Mouse (Mus musculus) embryonic stem cell, embryonic (primary cell): ENCODE results near the gene Lrsam1.

Source experiments
- CTCF ChIA-PET, 4 experiments: fragments of 300-600 bp in 2 of 4; fragments of 350-600 bp in 2 of 4; sonication (Branson Sonifier 250); formaldehyde crosslinking; loops; one replicate each; lab custom pipeline; 2022; ENCODE audit warnings: inconsistent platforms in 2 of 4; lab: Charles Lee
- POLR2A ChIA-PET, 4 experiments: fragments of 300-600 bp in 2 of 4; fragments of 350-600 bp in 2 of 4; sonication (Branson Sonifier 250); formaldehyde crosslinking; loops; one replicate each; lab custom pipeline; 2022; ENCODE audit warnings: antibody characterized with exemption in 4 of 4, inconsistent platforms in 1 of 4; lab: Charles Lee

Gene Lrsam1

DNA sequence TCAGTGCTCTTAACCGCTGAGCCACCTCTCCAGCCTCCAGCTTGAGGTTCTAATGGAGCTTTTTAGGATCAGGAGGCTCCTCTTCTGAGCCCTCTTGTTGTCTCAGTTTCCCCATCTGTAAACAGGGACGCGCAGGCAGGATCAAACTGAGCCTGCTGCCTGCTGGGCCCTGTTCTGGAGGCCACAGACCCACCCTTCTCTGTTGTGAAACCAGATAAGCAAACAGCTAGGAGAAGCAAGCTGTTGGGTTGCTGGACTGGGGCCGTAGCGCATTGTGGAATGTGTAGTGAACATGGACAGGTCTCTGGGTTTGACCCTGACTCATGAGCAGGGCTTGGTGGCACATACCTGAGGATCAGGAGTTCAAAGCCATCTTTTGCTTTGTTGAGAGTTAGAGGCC is 56.8 kb downstream of the Lrsam1 start:
- ChIA-PET POLR2A (interaction anchor here in 3 of 4 experiments (1.1 to 3.4 kb wide), 9 partner anchors 8 to 58 kb away, joined by 3 to 11 read pairs (median 4); partner anchors contain the start of genes Lrsam1 (in 2 of the 3) and Rpl12 (in 2 of the 3)), CTCF (interaction anchor here in 2 of 4 experiments (0.6 to 1.5 kb wide), 3 partner anchors 24 to 195 kb away, joined by 3 to 4 read pairs (median 3); no protein-coding TSS in a partner anchor)

DNA sequence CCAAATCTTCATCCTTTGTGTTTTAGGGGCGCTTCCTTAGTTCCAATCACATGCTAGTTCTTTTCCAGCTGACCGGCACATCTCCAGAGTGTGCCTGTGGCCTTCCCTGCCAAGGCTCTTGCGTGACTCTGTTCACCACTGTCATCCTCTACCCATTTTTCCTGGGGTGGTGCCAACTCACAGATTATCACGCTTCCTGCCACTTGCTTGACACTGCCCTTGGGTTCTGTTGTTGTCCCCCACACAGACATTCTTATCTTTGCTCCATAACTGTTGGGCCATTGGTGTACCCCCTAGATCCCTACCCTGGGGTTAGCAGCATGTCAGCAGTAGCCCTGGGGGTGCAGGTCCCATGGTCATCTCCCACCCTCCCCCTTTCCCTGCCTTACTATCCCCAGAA is 57.9 kb downstream of the Lrsam1 start:
- POLR2A ChIA-PET, result interaction anchor here in 1 of 4 experiments (1.4 to 3.4 kb wide), 2 partner anchors 25 to 58 kb away, joined by 7 to 11 read pairs; partner anchors contain the start of genes Lrsam1 and Rpl12
- CTCF ChIA-PET, result no interaction called here

DNA sequence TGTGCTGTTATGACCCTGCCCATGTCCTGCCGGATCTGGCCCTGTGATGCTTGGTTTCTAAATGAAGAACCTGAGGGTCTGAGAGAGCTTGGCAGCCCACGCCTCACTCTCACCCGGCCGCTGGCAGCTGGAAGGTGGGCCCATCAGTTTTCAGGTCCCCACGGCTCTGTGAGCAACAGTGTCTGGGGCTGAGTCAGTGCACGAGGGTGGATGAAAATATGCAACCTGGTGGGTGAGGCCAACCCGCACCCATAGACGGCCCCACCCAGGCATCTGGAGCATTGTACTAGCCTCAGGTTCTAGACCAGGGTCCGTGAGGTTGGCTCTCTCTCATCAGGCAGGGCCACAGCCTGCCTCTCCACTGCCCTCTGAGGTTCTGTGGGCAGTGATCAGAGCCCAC is 59.3 kb downstream of the Lrsam1 start:
- POLR2A ChIA-PET, result interaction anchor here in 3 of 4 experiments (0.7 to 10.2 kb wide), 7 partner anchors 19 to 410 kb away, joined by 3 to 81 read pairs (median 4); no protein-coding TSS in a partner anchor
- CTCF ChIA-PET, result interaction anchor here in 1 of 4 experiments (0.7 to 1.4 kb wide), 5 partner anchors 10 to 55 kb away, joined by 3 to 6 read pairs (median 4); partner anchors contain the start of gene Stxbp1

DNA sequence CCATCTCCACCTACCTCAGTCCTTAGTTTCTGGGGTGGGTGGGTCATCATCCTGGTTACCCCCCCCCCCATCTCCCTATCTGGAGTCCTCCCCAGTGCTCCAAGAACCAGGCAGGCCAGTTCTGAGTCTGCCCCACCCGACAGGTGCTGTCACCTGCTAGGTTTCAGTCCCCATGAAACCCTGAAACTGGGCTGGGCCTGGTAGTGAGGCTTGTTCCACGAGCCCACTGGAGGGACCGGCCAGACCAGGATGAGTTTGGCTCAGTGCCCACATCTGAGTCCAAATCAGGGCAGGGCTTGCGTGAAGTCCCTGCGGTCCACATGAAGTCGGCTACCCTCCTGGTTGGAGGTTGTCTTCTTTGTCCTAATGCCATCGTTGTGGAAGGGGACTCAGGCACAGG is 62.4 kb downstream of the Lrsam1 start:
- CTCF ChIA-PET, result interaction anchor here in 2 of 4 experiments (2.4 to 3.9 kb wide), 3 partner anchors 10 to 29 kb away, joined by 10 to 27 read pairs (median 13); no protein-coding TSS in a partner anchor
- POLR2A ChIA-PET, result interaction anchor here in 2 of 4 experiments (1.0 to 10.2 kb wide), 4 partner anchors 10 to 83 kb away, joined by 3 to 81 read pairs (median 5); partner anchors contain the start of gene Slc2a8 (in 1 of the 2)

DNA sequence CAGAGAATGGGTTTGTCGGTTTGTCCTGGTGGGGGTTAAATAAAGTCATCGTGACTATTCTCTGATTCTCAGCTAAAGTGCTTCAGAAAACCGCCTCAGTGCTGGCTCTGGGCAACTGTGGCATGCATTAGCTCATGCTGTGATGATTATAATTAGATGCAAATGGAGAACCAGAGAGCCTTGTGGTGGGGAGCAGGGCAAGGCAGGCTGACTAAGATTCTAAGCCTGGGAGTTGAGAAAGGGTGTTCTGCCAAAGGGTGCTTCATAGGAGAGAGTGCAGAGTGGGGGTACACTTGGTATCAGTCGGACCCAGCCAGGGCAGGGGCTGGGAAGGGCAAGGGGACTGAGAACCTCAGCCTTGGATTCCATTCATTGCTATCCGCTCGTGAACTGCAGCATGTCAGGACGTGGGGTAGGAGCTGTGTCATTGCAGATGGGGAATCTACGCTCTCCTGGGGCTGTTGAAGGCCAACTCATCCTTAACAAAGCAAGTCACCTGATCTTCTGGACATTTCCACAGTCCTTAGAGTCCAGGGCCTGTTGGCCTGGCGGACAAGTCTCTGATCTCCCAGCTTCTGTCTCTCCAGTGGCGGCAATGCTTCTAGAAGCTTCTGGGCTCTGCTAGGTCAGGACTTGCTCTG is 64.8 kb downstream of the Lrsam1 start:
- POLR2A ChIA-PET, result interaction anchor here (0.7 to 10.2 kb wide), 29 partner anchors 9 to 584 kb away, joined by 3 to 81 read pairs (median 5); partner anchors contain the start of genes Lrsam1 (in 2 of the 4), Rpl12 (in 2 of the 4) and Fam129b (in 1 of the 4)

DNA sequence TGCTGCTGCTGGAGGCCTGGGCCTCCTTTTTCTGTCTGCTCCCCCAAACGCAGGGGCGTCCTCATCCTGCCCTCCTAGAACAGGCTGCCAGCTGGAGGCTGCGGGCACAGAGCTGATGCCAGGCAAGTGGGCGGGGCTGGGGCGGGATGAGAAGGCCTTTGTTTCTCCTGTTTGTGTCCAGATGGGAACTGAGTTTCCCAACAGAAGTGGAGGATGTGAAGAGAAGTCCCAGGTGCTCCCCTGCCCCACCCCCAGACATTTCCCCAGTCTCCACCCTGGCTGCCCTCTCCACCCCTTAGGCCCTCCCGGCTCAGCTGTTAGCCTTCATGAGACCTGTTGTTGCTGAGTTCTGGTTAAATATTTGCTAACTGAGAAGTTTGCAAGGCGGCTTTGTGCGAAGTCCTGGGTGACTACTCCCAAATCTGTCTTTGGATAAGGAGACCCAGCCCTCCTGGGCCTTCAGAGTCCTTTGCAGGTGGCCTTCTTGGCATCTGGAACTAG is 65.8 kb downstream of the Lrsam1 start:
- ChIA-PET CTCF (interaction anchor here in 3 of 4 experiments (0.6 to 4.0 kb wide), 15 partner anchors 13 to 998 kb away, joined by 3 to 41 read pairs (median 7); no protein-coding TSS in a partner anchor), POLR2A (interaction anchor here in 3 of 4 experiments (0.6 to 10.2 kb wide), 14 partner anchors 11 to 67 kb away, joined by 3 to 81 read pairs (median 4); partner anchors contain the start of genes Lrsam1 (in 1 of the 3) and Rpl12 (in 1 of the 3))

More for the DNA sequence above, 64.8 kb downstream of the Lrsam1 start:
- CTCF ChIA-PET, result interaction anchor here (0.7 to 4.0 kb wide), 22 partner anchors 10 to 997 kb away, joined by 3 to 41 read pairs (median 6); partner anchors contain the start of gene Tor2a (in 1 of the 4)

DNA sequence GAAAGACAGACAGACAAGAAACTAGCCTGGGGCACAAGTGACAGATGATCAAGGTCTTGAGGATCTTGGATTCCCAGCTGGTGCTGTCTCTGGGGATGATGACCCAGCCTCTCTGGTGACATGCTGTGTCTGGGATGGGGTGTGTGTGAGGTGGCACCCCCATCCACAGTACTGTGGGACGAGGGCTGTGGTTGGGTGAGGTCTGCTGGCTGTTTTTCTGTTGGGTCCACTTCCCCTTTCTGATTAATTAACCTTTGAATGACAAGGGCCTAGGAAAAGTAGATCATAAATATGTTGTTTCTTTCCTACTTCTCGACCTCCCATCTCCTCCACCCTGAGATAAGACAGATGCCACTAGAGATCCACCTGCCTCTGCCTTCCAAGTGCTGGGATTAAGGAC is 67.3 kb downstream of the Lrsam1 start:
- POLR2A ChIA-PET, result interaction anchor here in 1 of 4 experiments (1.0 to 10.2 kb wide), 3 partner anchors 10 to 34 kb away, joined by 4 to 81 read pairs (median 4); no protein-coding TSS in a partner anchor
- CTCF ChIA-PET, result interaction anchor here in 1 of 4 experiments (1.2 to 1.4 kb wide), 2 partner anchors 18 to 34 kb away, joined by 3 to 4 read pairs; no protein-coding TSS in a partner anchor

DNA sequence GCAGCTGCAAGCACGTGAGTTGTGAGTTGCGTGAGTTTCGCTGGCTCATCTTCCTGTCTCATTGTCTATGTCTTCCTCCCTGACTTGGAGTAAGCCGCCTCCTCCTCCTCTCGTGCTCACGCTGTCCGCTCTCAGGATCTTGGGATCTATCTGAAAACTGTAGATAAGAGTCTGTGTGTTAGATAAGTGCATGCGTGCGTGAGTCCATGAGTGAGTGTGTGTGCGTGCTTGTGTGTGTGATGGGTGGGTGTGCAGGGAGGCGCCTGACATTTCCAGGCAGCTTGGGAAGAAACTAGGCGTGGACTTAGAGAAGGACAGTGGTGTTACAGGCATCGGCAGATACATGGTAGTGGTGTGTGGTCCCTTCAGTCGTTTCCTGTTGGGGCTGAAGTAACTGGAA is 68.9 kb downstream of the Lrsam1 start:
- ChIA-PET CTCF (interaction anchor here in 1 of 4 experiments (1.8 kb wide), 1 partner anchor 36 kb away, joined by 7 read pairs; no protein-coding TSS in a partner anchor), POLR2A (interaction anchor here in 3 of 4 experiments (0.7 to 1.8 kb wide), 5 partner anchors 9 to 70 kb away, joined by 3 to 5 read pairs (median 4); partner anchors contain the start of genes Lrsam1 (in 1 of the 3) and Rpl12 (in 1 of the 3))

DNA sequence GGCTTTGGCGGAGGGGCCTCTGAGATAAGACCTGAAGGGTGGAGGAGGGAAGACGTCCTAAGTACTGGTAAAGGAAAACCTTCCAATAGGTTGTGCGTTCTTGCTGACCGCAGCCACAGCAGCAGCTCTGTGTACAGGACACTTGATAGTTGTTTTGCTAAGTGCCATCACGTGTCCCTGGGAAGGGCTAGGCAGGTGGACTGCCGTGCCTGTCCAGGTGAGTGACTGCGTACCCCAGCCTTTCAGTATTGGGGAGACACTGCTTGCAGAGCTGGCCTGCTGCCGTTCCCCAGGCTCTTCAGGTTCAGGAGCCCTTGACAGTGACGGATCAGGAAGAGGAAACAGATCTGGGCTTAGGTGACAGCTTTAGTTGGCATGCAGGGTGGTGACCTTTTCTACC is 70.1 kb downstream of the Lrsam1 start:
- ChIA-PET POLR2A (interaction anchor here in 3 of 4 experiments (0.7 to 1.9 kb wide), 14 partner anchors 9 to 71 kb away, joined by 3 to 7 read pairs (median 4); partner anchors contain the start of genes Lrsam1 (in 2 of the 3) and Rpl12 (in 2 of the 3)), CTCF (interaction anchor here in 3 of 4 experiments (0.6 to 2.0 kb wide), 6 partner anchors 21 to 290 kb away, joined by 3 to 9 read pairs (median 4); no protein-coding TSS in a partner anchor)

DNA sequence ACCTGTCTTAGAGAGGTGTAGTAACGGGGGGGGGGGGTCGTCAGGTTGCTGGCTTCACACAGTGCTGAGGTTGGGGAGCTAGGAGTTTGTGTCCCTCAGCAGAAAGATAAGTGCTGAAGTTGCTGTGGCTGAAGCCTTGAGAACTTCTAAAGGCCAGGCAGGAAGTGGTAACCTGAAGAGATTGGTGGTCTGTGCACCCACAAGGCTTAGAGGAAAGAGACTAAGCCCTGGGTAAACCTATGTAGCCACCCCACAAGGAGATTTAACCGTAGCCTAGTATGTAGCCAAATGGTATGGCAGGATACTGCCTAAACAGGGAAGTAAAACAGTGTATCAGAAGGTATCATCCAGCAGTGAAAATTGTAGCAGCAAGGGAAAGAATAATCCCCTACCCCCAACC is 71.1 kb downstream of the Lrsam1 start:
- POLR2A ChIA-PET, result interaction anchor here in 3 of 4 experiments (1.0 to 1.9 kb wide), 6 partner anchors 9 to 38 kb away, joined by 3 to 5 read pairs (median 4); no protein-coding TSS in a partner anchor
- CTCF ChIA-PET, result interaction anchor here (0.6 to 2.0 kb wide), 7 partner anchors 22 to 77 kb away, joined by 3 to 9 read pairs (median 4); no protein-coding TSS in a partner anchor

DNA sequence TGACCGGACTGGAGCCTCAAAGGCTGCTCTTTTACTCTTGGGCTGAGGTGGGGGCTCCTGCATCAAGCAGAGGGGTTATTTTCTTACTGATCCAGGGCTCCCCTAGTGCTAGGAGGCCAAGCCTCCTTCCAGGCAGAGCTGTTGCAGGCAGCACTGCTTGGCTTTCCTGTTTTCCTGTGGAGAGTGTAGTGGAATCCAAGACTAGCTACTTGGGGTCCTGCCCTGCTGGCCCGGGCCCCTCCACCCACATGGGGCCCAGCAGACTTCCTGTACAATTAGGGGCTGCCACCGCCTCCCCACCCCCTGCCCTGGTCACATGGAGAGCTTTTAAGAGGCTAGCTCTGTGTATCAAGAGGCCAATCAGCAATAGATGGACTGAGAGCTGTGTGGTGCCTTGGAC is 72.9 kb downstream of the Lrsam1 start:
- ChIA-PET CTCF (interaction anchor here in 3 of 4 experiments (0.5 to 1.6 kb wide), 7 partner anchors 23 to 216 kb away, joined by 3 to 8 read pairs (median 4); no protein-coding TSS in a partner anchor), POLR2A (interaction anchor here in 3 of 4 experiments (1.0 to 11.5 kb wide), 4 partner anchors 10 to 40 kb away, joined by 3 to 81 read pairs (median 4); no protein-coding TSS in a partner anchor)

DNA sequence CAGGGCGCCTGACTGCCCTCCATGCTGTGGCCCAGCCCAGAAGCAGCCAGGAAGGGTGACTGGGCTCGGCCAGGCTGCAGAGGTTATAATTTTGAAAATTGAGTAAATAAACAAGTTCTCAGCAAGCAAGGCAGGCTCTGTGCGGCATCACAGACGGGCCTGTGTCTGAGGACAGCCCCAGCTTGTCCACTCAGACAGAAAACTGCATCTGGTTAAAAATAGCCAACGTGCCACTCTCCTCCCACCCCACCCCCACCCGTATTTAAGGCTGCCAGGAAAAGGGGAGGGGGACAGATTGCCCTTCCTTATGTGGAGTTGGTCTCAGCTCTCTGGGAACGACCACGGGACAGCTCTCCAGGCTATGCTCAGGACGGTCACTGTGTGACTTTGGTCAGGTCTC is 73.4 kb downstream of the Lrsam1 start:
- ChIA-PET POLR2A (interaction anchor here in 2 of 4 experiments (0.6 to 11.5 kb wide), 3 partner anchors 10 to 581 kb away, joined by 3 to 81 read pairs (median 3); no protein-coding TSS in a partner anchor), CTCF (interaction anchor here in 1 of 4 experiments (0.7 to 1.6 kb wide), 4 partner anchors 24 to 40 kb away, joined by 3 to 8 read pairs (median 4); no protein-coding TSS in a partner anchor)

DNA sequence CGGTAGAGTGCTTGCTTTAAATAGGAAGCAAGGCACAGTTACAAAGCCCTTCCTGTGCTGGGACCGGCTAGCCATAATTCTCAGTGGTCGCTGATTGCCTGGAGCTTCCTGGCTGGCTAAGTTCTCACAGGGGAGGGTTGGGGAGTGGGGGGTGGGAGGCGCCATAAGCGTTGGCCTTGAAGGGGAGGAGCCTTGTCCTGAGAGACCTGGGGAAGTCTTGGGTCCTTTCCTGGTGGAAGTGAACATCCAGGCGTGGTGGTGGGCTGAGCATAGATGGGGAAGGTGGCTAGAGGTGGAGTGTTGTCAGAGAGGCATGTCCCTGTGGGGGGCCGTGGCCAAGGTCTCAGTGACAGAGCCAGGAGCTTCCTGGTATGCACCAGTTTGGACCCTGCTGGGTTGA is 76.7 kb downstream of the Lrsam1 start:
- ChIA-PET POLR2A (interaction anchor here (0.6 to 11.5 kb wide), 23 partner anchors 10 to 808 kb away, joined by 3 to 81 read pairs (median 3); partner anchors contain the start of genes Lrsam1 (in 2 of the 4) and Rpl12 (in 2 of the 4)), CTCF (interaction anchor here (0.5 to 5.2 kb wide), 15 partner anchors 10 to 127 kb away, joined by 3 to 27 read pairs (median 6); no protein-coding TSS in a partner anchor)

DNA sequence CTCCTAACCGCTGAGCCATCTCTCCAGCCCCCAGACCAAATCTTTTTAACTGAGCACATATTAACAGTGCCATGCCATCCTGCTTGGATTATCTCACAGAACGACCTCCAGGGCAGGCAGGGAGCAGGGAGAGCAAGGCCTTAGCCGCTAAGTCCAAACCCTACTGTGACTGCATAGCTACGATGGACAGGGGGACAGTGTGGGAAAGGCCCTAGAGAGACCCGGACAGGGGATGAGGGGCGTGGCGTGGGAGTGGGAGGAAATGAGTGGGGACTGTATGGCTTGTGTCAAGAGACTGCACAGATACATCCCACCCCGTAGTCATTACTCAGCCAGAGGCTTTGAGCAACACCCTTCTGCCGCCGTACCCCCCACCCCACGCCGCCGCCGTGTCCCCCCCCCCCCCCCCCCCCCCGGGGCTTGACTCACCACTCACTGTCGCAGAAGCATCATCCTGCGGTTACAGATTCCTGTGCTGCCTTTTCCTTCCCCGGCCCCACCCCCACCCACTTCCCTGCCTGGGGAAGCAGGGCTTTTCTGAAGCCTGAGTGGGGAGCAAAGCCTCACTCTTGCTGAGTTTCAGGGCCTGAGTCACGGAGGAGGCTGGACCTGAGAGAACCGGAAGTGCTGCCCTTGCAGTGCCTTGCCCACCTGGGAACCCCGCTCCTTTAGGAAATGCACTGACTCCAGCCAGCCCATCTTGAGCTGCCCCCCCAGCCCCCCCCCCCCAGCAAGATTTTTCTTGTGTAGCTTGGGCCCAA is 79.0 kb downstream of the Lrsam1 start:
- ChIA-PET POLR2A (interaction anchor here in 3 of 4 experiments (0.5 to 11.5 kb wide), 12 partner anchors 9 to 84 kb away, joined by 3 to 81 read pairs (median 6); partner anchors contain the start of genes Lrsam1 (in 2 of the 3) and Rpl12 (in 2 of the 3)), CTCF (interaction anchor here in 3 of 4 experiments (0.6 to 5.2 kb wide), 8 partner anchors 15 to 765 kb away, joined by 3 to 27 read pairs (median 4); no protein-coding TSS in a partner anchor)

DNA sequence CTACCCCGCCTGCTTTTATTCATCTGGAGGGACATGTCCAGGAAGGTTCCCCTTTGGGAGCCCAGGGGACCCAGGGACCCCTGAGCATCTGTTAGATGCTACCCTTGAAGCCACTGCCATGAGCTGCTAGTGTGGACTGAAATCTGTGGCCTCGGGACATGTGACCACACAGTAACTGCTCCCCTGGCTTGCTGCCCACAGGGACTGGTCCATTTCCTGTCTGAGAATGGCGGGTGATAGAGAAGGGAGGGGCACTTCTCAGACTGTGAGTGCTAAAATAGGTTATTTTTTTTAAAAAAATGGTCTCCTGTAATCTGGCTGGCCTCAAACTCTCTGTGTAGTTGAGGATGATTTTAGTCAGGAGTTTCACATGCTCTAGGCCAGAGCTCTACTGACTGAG is 79.7 kb downstream of the Lrsam1 start:
- POLR2A ChIA-PET, result interaction anchor here in 3 of 4 experiments (1.1 to 11.5 kb wide), 7 partner anchors 9 to 85 kb away, joined by 3 to 81 read pairs (median 5); partner anchors contain the start of genes Lrsam1 (in 2 of the 3) and Rpl12 (in 2 of the 3)
- CTCF ChIA-PET, result interaction anchor here in 3 of 4 experiments (0.6 to 5.2 kb wide), 6 partner anchors 24 to 47 kb away, joined by 3 to 27 read pairs (median 3); no protein-coding TSS in a partner anchor

DNA sequence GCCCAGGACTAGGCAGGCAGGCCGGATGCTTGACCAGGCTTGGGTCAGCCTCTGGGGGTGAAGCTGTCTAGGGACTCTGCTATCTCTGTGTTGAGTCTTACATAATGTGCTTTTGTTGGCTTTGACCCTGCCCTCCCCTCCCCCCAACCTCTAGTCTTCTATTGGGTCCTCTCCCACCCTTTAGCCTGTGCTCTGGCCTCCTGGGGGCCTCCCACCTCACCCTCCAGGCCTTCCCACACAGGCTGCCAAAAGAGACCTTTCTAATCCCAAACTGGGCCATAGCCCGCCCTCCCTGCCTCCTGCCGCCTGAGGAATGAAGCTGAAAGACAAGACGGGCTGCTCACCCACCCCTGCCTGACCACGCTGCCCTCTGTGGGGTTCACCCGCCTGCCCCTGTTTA is 80.4 kb downstream of the Lrsam1 start:
- POLR2A ChIA-PET, result interaction anchor here in 3 of 4 experiments (1.1 to 11.5 kb wide), 7 partner anchors 10 to 86 kb away, joined by 3 to 81 read pairs (median 5); partner anchors contain the start of genes Lrsam1 (in 2 of the 3) and Rpl12 (in 2 of the 3)
- CTCF ChIA-PET, result interaction anchor here in 3 of 4 experiments (1.0 to 5.2 kb wide), 6 partner anchors 22 to 468 kb away, joined by 3 to 27 read pairs (median 3); no protein-coding TSS in a partner anchor
